Mouse (Mus musculus): ENCODE measurements around the gene Spock1.
"Not testable (repeated sequence)": the region's sequence is repeated elsewhere in the genome, so short reads cannot be mapped to it uniquely, and the experiment has no call there.

Gene Spock1

DNA sequence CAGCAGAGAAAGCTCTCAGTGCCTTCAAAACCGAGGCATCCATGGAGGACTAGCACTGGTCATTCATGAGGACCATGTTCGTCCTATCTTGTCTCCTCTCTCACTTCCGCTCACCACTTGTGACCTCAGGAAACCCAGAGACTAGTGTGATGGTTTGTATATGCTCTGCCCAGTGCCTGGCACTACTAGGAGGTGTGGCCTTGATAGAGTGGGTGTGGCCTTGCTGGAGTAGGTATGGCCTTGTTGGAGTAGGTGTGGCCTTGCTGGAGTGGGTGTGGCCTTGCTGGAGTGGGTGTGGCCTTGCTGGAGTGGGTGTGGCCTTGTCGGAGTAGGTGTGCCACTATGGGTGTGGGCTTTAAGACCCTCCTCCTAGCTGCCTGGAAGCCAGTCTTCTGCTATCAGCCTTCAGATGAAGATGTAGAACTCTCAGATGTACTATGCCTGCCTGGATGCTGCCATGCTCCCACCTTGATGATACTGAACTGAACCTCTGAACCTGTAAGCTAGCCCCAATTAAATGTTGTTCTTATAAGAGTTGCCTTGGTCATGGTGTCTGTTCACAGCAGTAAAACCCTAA lies 318.7 kb downstream of the Spock1 start:
- DNase-seq (ENCODE audit: low spot score) = not testable (repeated sequence)

DNA sequence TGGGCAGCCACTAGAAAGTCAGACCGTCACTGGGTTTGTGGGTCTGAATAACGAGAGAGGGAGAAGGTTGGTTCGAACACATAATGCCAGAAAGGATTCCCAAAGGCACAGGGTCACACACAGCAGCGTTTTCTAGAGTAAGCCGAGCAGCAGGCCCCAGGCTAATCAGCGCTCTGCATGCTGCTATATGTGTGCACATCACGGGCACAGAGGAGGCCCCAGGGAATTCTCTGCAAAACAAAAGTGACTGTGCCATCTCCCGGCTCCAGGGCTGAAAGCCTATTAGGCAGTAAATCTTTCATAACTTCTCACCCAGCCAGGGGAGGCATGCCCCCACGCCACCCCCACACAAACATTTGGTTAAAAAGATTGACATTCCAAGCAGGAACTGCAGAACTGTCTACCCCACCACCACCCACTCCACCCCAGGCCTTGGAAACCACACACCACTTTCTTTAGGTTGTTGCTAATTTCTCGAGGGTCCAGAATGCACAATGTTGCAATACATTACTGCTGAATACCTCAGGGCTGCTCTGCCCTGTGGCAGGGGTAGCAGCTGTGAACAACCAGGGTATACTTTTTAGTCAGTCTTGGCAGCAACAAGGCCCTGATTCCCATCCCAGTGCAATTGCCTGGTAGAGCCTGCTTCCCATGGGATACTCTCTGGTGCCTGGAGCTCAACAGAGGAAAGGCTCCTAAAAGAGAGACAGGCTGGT lies 319.4 kb downstream of the Spock1 start:
- DNase-seq (ENCODE audit: low spot score) = no peak

DNA sequence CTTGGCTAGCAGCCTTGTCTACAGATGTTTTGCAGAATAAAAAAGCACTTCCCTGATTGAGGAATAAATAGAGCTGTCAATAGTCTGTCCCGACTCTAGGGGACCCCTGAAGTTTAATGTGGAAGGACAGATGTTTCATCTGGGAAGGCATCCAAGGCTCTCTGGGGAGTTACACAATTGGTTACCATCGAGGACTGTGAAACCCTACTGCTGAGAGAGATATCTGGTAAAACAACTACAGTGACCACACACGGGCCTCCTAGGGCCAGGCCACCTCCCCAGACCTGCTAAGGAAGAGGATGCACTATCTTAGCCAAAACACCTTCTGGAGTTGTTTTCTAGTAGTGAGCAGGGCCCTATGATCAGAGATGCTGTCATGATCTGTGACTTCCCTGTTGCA lies 323.0 kb downstream of the Spock1 start:
- no peak for DNase-seq (ENCODE audit: low spot score)

DNA sequence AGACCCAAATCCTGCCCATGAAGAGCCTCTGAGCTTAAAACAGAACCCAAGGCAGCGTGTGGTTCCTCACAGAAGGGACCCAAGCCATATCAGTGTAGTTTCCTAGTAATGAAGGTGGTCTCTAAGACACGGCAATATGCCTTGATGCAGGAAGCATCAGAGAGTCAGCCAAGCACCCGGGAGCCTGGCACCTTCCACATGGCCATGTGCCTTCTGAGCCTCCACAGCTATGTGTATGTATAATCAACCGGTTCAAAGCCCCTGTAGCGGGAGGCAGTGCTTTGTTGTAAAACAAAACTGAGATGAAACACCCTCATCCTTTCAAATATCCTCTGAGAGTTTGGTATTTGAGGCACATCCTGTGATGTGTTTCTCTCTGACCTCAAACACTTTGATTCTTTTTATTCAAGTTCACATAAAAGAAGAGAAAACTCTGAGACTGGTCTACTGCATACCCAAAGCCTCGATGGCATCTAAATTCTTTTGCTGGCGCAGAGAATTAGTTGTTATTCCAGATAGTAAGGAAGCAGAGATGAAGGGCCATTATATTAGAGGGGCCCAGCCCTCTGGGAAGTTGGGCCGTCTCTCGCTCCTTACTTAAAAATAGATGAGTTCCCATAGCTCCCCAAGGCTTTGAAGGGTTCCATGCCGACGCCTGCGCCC lies 325.7 kb downstream of the Spock1 start:
- DNase-seq (ENCODE audit: low spot score) = no peak

DNA sequence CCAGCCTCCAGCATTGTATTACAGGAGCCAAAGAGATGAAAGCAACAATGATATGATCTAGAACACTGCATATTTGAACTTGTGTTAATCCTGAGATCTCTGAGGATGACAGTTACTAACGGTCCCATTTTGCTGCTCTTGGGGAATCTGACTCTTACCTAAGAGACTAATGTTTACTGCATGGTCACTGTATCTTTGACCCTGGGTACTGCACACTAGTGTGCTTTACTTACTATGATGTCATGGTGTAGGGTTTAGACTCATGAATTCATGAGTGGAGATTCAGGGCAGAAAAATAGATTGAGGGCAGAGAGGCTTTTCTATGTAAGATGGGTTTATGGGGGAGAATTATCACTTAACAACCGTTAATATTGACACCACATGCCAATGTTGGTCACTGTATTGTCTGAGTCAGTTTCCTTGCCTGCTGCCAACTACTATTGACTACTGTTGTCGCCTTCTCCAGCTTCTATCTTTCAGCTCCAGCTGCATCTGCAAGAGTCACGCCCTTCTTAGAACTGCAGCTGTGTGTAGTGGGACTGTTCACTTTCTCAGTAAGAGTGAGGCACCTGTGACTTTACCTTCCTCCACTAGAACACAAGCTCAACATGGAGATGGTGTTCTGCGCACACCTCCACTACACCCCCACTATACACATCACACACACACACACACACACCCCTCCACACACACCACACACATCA lies 330.4 kb downstream of the Spock1 start:
- DNase-seq (ENCODE audit: low spot score) = no peak

DNA sequence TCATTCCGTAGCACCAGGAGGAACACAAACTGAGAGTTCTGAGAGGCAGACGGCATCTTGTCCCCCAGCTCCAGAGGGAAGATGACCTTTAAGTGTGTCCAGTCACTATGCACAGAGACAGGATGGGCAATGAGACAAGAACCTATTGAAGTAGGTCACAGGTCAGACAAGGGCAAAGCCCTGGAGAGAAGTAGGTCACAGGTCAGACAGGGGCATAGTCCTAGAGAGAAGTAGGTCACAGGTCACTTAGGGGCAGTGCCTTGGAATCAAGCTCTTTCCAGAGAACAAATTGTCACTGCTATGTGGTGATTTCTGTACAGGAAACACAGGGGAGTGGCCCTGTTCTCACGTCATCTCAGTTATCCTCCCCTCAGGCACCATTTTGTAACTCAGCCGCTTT lies 334.6 kb downstream of the Spock1 start:
- DNase-seq (ENCODE audit: low spot score) = no peak

DNA sequence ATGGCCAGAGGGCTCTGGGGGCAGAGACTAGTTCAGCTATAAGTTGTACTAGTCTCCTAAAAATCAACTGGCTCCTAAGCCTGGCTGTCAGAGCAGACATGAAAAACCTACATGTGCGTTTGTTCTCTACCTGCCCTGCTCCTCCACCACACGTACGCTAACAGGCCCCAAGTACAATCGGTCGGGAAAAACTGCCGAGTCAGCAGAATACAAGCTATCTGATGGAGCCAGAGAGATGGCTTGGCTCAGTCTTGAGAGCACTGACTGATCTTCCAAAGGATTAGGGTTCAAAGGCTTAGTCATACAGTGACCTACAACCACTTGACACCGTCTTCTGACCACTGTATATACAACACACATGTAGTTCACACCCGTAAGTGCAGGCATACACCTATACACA lies 339.7 kb downstream of the Spock1 start:
- no peak for DNase-seq (ENCODE audit: low spot score)

DNA sequence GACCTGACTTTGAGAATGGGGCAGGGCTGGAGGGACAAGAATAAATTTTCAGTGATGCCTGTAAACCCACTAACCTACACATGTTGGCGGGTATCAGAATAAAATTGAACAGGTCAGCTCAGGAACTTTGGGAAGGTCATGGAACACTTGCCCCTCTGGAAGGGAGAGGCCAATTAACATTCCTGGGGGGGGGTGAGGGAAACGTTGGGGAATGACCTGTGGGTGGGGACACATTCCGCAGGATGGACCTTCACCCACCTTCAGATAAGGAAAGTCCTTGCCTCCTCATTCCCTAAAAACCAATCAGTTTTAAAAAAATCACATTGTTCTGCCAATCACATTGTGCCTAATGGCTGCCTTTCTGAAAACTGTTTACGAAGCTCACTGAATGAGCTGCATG lies 352.9 kb downstream of the Spock1 start:
- DNase-seq (ENCODE audit: low spot score) = no peak

DNA sequence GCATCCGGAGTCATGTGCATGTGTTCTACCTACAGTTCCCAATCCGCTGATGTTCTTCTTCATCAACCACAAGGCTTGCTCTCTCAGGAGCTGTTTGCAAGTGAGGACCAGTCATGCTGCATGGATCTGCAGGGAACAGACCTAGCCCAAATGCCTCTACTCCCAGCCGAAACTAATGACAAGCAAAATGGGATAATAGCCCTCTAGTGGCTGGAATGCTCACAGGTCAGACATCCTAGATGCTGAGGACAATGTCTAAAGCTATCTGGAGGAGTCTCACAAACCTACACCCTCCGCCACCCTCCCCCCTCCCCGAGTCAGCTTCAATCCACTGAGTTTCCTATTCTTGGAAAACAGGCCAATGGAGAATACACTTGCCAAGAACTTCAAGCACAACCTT lies 358.4 kb downstream of the Spock1 start:
- no peak for DNase-seq (ENCODE audit: low spot score)

DNA sequence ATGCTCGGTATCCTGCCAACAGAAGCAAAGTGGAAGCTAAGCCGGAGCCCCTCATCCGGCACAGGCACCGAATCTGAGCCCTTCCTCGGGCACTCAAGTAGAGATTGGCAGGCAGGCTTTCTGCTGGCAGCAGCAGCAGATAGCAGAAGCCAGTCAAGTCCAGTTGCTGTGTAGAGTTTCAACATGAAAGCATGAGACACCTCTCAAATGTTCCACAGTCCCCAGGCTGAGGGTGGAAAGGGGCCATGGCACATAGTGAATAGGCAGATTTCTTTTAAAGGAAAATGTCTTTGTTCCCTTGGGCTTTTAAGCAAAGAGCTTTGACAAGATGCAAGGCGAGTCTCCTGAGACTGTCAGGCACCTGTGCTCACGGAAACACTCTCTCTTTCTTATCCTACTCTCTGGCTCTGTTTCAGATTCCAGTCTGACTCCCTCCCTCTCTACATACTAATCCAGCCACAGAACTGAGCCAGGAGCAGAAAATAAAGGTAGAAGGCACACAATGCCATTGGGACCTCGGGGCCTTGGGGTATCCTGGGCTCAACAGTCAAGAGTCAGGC lies 371.1 kb downstream of the Spock1 start:
- DNase-seq (ENCODE audit: low spot score) = no peak

DNA sequence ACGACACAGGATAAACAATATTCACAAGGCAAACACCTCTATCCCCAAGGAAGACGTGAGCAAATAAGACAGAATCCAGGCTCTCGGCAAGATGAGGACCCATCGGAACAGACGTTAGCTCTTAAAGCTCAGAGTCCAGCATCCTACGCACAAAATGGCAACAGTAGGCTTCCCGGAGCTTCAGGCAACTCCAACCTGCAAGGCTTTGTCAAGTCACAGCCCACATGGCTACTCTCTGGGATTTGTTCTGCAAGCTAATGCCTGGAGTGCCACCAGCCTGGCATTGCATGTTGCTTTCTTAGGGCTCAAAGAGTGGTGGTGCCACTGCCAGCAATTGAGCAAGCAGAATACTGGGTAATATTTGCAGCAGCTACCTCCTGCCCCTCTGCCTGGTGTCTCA lies 373.8 kb downstream of the Spock1 start:
- no peak for DNase-seq (ENCODE audit: low spot score)

DNA sequence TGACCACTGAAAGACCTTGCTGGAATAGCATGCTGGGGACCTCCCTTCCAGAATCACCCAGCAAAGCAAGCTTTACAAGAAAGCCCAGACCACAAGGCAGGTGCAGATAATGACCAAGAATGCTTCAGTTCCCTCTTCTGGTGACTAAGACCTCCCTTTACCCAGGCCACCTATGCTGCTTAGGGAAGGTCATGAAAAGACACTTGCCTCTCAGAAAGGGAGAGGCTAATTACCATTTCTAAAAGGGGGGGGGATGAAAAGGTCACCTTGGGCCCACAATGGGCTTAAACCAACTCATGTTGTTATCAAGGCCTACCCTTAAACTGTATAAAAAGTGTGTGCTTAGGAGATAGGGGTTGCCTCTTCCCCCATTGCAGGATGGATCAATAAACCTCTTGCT lies 382.2 kb downstream of the Spock1 start:
- DNase-seq (ENCODE audit: low spot score) = no peak

DNA sequence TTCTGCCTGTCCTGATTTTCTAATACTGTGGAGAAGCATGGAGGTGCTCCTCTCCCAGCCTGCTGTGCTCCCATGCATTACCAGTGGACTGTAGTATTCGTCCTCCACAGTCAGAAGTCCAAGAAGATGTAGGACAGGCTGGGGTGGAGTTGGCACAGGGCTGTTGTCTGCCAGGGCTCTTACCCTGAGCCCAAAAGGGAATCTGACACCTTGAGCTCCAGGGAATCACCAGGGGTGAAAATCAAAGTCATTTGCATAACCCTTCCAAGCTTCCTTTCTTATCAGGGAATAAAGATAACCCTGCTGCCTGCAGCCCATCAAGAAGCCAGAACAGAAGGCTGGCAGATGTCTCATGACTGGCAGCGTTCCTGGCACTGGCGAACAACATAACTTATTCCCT lies 383.6 kb downstream of the Spock1 start:
- DNase-seq (ENCODE audit: low spot score) = no peak

DNA sequence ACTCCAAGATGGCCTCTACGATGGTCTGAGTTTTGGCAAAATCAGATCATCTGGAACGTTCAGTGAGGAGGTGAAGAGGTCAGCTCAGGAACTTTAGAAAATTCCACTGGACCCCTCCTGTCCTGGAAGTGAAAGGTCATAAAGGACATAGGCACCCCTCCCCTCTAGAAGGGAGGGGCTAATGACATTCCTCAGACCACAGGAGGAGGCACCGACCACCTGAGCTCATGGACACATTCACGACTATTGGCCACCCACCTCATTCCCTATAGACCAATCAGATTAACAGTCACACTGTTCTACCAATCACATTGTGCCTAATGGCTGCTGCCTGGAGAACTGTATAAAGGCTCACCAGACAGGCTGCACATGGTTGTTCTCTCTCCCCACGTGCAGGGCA lies 384.8 kb downstream of the Spock1 start:
- DNase-seq (ENCODE audit: low spot score) = no peak

DNA sequence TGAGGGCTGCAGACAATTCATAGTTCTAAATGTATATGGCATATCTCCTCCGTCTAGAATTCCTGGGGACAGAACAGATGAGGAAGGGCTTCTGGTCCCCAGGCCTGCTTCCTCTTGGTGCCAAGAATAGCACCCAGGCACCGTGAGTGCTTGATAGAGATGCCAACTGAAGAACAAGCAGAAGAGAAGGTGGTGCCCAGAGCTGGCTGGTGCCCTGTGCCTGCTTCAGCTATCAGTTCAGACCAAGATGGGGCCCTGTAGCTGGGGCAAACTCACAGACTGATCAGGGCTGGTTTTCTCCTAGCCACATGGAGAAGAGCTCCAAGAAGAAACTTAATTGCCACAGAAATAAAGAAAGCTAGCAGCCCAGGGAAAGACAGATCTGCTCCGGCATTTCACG lies 385.8 kb downstream of the Spock1 start:
- no peak for DNase-seq (ENCODE audit: low spot score)

DNA sequence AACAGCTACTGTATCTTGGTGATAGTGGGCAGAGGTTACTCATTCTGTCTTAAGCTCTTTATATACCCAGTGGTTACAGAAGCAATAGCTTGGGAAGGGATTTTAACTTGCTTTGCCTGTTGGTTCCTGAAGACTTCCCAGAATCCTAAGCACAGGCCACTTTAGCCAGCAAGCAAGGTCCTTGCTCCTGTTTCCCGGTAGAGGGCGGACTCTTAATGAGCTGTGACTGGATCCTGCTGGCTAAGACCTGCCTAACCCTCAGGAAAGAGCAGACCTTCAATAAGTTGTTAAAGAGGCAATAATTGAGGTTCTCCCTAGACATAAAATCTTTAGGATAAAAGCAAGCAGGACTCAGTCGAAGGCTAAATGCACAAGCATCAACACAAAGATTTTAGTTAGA lies 387.0 kb downstream of the Spock1 start:
- DNase-seq (ENCODE audit: low spot score) = no peak

DNA sequence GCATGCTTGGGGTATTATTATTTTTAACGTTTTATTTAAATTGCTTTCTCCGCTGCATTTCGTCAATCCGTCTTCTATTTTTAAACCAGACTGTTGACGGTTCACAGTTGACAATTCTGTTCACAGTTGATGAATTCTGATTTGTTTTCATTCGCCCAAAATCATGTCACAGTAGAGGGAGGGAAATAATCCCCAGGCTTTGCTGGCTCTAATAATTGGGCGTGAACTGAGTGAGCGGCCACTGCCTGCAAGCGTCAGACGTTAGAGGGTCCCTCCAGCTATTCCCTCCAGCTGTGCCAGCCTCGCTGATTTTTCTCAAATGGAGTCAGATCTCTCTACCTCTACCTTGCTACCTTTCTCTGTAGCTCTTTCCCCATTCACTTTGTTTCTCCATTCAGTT lies 388.3 kb downstream of the Spock1 start:
- no peak for DNase-seq (ENCODE audit: low spot score)

DNA sequence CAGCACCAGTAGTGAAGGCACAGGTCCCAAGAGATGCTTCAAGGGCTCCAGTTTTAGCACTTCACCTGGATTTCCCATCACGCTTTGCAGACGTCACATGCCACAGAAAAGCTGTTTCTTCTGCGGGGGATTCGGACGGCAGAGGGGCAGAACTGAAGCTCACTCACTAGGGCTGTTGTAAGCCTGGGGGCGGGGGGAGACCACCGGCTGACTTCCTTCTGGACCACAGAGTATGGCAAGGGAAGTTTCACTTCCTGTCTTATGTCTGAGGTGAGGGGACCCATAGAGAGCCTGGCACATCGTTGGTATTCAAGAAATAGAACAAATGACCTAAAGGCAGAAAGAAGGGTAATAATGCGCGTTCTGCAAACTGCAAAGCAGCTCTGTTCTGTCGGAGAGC lies 392.4 kb downstream of the Spock1 start:
- no peak for DNase-seq (ENCODE audit: low spot score)

DNA sequence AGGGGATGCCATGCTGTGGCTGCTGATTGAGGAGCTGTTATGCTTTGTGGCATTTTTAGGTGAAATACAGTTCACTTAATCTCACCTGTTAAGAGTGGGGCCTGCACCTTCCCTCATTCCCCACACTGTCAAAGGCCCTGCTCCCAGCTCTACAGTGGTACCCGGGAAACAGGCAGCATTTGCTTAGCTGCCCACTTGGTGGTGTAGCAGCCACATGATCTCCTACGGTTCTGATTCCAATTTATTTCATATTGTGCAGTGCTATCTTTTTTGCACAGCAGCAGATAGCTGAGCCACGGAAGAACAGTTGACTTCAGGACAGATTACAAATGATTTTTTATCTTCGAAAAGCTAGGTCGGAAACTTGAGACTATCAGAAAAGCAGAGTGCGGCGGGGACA lies 406.6 kb downstream of the Spock1 start:
- DNase-seq (ENCODE audit: low spot score) = no peak

DNA sequence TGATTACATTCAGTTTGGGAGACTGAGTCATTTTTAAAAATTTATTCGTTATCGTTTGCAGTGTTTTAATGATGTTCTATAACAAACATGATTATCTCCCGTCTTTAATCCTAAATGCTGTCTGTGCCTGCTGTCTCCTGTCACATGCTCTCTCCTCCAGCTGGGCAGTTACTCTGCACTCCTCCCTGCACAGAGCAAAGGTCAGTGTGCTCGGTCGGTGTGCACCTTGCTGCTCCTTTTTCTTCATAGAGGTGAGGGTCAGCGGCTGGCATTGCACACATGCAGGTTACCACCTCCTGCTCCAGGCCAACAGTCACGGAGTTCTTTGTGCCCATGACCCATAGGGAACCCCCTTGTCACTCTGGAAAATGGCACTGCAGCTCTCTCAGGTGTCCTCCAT lies 411.4 kb downstream of the Spock1 start:
- no peak for DNase-seq (ENCODE audit: low spot score)

DNA sequence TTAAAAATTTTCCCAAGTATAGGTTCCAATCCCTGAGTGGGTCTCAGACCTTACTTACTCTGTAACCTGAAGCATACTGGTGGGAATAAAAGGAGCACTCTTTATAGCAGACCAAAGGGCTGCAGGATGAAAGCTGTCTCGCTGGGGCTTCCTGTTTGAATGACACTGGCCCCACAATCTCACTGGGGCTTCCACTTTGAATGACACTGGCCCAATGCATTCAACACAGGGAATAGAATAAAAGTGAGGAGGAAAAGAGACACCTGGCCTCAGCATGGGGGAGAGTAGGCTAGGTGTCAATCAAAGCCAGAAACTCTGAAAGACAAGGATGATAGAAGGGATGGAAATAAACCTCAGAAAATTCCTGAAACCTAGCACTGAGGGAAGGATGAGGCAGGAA lies 413.3 kb downstream of the Spock1 start:
- DNase-seq (ENCODE audit: low spot score) = no peak

DNA sequence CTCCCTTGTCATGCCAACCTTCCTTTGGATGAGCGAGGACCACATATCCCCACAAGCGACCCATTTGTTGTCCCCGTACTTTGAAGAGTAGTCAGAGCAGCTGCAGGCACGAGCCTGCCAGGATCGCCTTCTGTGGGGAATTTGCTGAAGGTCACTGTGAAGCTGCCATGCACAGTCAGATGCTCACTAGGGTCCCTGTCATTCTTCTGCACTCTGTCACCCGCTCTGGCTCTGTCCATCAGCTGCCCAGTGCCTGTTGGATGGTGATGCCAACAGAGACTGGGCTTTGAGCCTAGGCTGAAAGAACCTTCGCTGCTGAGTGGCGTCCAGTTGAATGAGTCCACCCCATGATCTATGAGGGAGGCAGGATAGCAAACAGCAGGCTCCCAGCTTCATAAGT lies 419.2 kb downstream of the Spock1 start:
- no peak for DNase-seq (ENCODE audit: low spot score)

Measured in ovary, postnatal 36 days (tissue).